Mouse (Mus musculus) neural tube, embryonic 13.5 days (tissue): ENCODE results near the gene S1pr1. TPM values are rescaled to one million over a fixed set of nuclear protein-coding genes. Genes with fewer than 3 reads are reported as not detected.

ENCODE experiments used
- ATAC-seq: fragments of 200-750 bp; cut with Nextera tagmentation; 2 replicates; pipeline ENCODE4 v1.8.0; 2017; ENCODE audit warnings: low read depth, mild to moderate bottlenecking, moderate TSS enrichment, moderate library complexity
- H3K27ac ChIP-seq: fragments of 300-500 bp; sonication (generic); replicated peaks from 2 replicates; pipeline ENCODE4 v1.5.1; 2015; ENCODE audit warnings: moderate library complexity, mild to moderate bottlenecking, inconsistent platforms
- H3K27me3 ChIP-seq: fragments of 300-500 bp; sonication (generic); 2 replicates; pipeline ENCODE4 v1.6.1; 2015; ENCODE audit warnings: mild to moderate bottlenecking, inconsistent platforms
- H3K36me3 ChIP-seq: fragments of 300-500 bp; sonication (generic); 2 replicates; pipeline ENCODE4 v1.6.1; 2015; ENCODE audit warnings: mild to moderate bottlenecking, inconsistent platforms
- H3K4me1 ChIP-seq: fragments of 300-500 bp; sonication (generic); replicated peaks from 2 replicates; pipeline ENCODE4 v1.6.1; 2015; ENCODE audit warnings: inconsistent platforms
- H3K4me2 ChIP-seq: fragments of 300-500 bp; sonication (generic); 2 replicates; pipeline ENCODE4 v1.6.1; 2015; ENCODE audit warnings: inconsistent platforms, mild to moderate bottlenecking, moderate library complexity
- H3K4me3 ChIP-seq: fragments of 300-500 bp; sonication (generic); 2 replicates; pipeline ENCODE4 v1.5.1; 2015; ENCODE audit warnings: mild to moderate bottlenecking, inconsistent platforms
- H3K9ac ChIP-seq: fragments of 300-500 bp; sonication (generic); 2 replicates; pipeline ENCODE4 v1.6.1; 2015; ENCODE audit warnings: moderate library complexity, mild to moderate bottlenecking, inconsistent platforms
- H3K9me3 ChIP-seq: fragments of 300-500 bp; sonication (generic); 2 replicates; pipeline ENCODE4 v1.6.1; 2016; ENCODE audit warnings: inconsistent platforms
- WGBS: fragments of 180-500 bp; shearing (Covaris S2); methylation state at CpG from one replicate; pipeline ENCODE4 v1.1.7; 2015; 5-methylcytosine and 5-hydroxymethylcytosine counted together
- polyA plus RNA-seq: library from polyadenylated mRNA; unstranded; fragments of >200 nt; fragmentation: Nextera tagmentation; extraction: Ambion mirVana; gene quantifications from 2 replicates; pipeline ENCODE4 v1.2.1, GENCODE M21; 2015

Gene S1pr1
- polyA plus RNA-seq: 25.4 and 26.0 TPM in 2 replicates

GRCm38 (mm10) chr3:115714671-115715651 is at the start of gene S1pr1:
TSS of gene S1pr1 (minus strand) at chr3:115715072.
- H3K4me2 ChIP-seq: peak within 1 kb of the TSS; percentile 88
- peaks cover 32% of the 10 kb centered on the region for H3K4me1 ChIP-seq
- H3K27ac ChIP-seq: peak within 1 kb of the TSS; percentile 72
- under 1% methylated on average over 51 of the region's 51 CpGs for WGBS
- ATAC-seq: peak; percentile 93
- H3K9me3 ChIP-seq: no peaks in the 10 kb centered on the region
- H3K9ac ChIP-seq: peak within 1 kb of the TSS; percentile 68
- peak within 1 kb of the TSS; percentile 52 for H3K4me3 ChIP-seq
- peaks cover 15% of the 10 kb centered on the region for H3K27me3 ChIP-seq
- no peaks in the 10 kb centered on the region for H3K36me3 ChIP-seq

- WGBS: 70% methylated on average over 6 of the region's 6 CpGs
- no peaks in the 10 kb centered on the region for H3K9me3 ChIP-seq
- H3K4me1 ChIP-seq: no peaks in the 10 kb centered on the region
- H3K9ac ChIP-seq: no peak overlapping the region
- ATAC-seq: no peak
- no peak overlapping the region for H3K4me3 ChIP-seq
- no peaks in the 10 kb centered on the region for H3K36me3 ChIP-seq
- no peak overlapping the region for H3K27ac ChIP-seq
- H3K4me2 ChIP-seq: no peak overlapping the region
- no peaks in the 10 kb centered on the region for H3K27me3 ChIP-seq
Observed at GRCm38 (mm10) chr3:115763292-115763691, 48.4 kb upstream of the S1pr1 start.

DNA sequence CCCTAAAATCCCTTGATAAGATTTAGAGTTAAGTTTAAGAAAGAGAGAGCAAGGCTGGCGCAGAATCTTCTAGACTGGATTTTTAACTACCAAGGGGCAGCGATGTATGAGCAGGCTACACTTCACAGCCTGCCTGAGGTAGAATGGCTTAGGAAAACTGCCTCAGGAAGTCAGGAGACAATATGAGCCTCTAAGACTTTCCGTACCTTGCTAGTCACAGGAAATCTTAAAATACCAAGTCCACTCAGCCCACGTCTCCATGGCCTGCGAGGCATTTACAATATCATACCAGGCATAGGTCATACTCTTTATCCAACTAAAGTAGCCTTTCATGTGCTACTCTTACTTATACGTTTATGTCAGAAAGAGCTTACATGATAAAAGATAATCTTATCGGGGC is 48.0 kb upstream of the S1pr1 start:
- Histone ChIP-seq H3K36me3 (no peaks in the 10 kb centered on the region), H3K9ac (no peak overlapping the region), H3K4me2 (no peak overlapping the region), H3K9me3 (no peaks in the 10 kb centered on the region), H3K27ac (no peak overlapping the region), H3K4me3 (no peak overlapping the region), H3K27me3 (no peaks in the 10 kb centered on the region), H3K4me1 (no peaks in the 10 kb centered on the region)
- 87% methylated on average over 7 of the region's 7 CpGs for WGBS
- ATAC-seq: no peak

DNA sequence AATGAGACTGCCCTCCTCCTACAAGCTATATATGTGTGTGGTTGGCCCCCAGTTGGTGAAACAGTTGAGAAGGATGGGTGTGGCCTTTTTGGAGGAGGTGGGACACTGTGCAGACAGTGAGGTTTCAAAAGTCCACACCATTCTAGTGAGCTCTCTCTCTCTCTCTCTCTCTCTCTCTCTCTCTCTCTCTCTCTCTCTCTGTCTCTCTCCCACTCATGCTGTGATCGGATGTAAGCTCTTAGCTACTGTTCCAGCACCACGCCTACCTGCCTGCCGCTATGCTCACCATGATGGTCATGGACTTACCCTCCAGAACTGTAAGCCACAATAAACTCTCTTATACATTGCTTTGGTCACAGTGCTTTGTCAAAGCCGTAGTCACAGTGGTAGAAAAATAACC is 44.8 kb upstream of the S1pr1 start:
- no peaks in the 10 kb centered on the region for H3K9me3 ChIP-seq
- H3K36me3 ChIP-seq: no peaks in the 10 kb centered on the region
- no peak overlapping the region for H3K27ac ChIP-seq
- no peak overlapping the region for H3K9ac ChIP-seq
- 95% methylated on average over 4 of the region's 4 CpGs for whole genome bisulfite sequencing
- no peaks in the 10 kb centered on the region for H3K4me1 ChIP-seq
- ATAC-seq: no peak
- no peak overlapping the region for H3K4me3 ChIP-seq
- no peak overlapping the region for H3K4me2 ChIP-seq
- no peaks in the 10 kb centered on the region for H3K27me3 ChIP-seq

GRCm38 (mm10) chr3:115758455-115758912 is 43.6 kb upstream of the S1pr1 start:
- H3K36me3 ChIP-seq: no peaks in the 10 kb centered on the region
- WGBS: 21% methylated on average over 9 of the region's 9 CpGs
- H3K27me3 ChIP-seq: no peaks in the 10 kb centered on the region

DNA sequence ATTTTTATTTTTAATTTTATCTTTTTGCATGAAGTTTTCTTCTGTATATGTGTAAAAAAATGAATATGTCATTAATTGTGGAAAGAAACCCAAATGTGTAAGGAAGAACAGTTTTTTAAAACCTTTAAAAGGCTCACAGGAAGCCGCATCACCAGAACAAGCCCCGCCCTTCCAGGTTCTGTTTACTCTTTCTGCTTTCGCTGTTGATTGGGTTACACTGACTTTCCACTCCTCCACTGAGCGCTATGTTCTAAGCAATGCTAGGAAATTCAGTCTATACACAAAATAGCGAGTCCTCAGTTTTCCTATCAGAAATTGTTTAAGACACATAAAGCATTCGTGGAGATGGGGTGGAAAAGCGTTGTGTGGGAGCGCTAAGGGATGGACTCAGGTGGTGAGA is 39.6 kb upstream of the S1pr1 start:
- Histone ChIP-seq H3K9me3 (no peaks in the 10 kb centered on the region), H3K27ac (no peak overlapping the region), H3K9ac (no peak overlapping the region), H3K36me3 (no peaks in the 10 kb centered on the region), H3K4me2 (no peak overlapping the region), H3K4me1 (no peaks in the 10 kb centered on the region), H3K4me3 (no peak overlapping the region), H3K27me3 (no peaks in the 10 kb centered on the region)
- no peak for ATAC-seq
- WGBS: 58% methylated on average over 8 of the region's 8 CpGs

More at GRCm38 (mm10) chr3:115758455-115758912, 43.6 kb upstream of the S1pr1 start:
- ATAC-seq: no peak
- Histone ChIP-seq H3K9ac (no peak overlapping the region), H3K4me1 (no peaks in the 10 kb centered on the region), H3K4me3 (no peak overlapping the region), H3K9me3 (no peaks in the 10 kb centered on the region), H3K4me2 (no peak overlapping the region), H3K27ac (no peak overlapping the region)

- no peak for ATAC-seq
- Histone ChIP-seq H3K4me1 (no peaks in the 10 kb centered on the region), H3K9me3 (no peaks in the 10 kb centered on the region), H3K4me3 (no peak overlapping the region), H3K4me2 (no peak overlapping the region), H3K9ac (no peak overlapping the region), H3K36me3 (no peaks in the 10 kb centered on the region), H3K27me3 (no peaks in the 10 kb centered on the region), H3K27ac (no peak overlapping the region)
- 89% methylated on average over 3 of the region's 3 CpGs for WGBS
Observed at GRCm38 (mm10) chr3:115750369-115750768, 35.5 kb upstream of the S1pr1 start.

- Histone ChIP-seq H3K36me3 (no peaks in the 10 kb centered on the region), H3K9me3 (no peaks in the 10 kb centered on the region), H3K9ac (no peak overlapping the region), H3K27ac (no peak overlapping the region), H3K27me3 (no peaks in the 10 kb centered on the region), H3K4me1 (no peaks in the 10 kb centered on the region), H3K4me3 (no peak overlapping the region), H3K4me2 (no peak overlapping the region)
- ATAC-seq: no peak
- 82% methylated on average over 5 of the region's 5 CpGs for WGBS
Observed at GRCm38 (mm10) chr3:115748289-115748989, 33.6 kb upstream of the S1pr1 start.

DNA sequence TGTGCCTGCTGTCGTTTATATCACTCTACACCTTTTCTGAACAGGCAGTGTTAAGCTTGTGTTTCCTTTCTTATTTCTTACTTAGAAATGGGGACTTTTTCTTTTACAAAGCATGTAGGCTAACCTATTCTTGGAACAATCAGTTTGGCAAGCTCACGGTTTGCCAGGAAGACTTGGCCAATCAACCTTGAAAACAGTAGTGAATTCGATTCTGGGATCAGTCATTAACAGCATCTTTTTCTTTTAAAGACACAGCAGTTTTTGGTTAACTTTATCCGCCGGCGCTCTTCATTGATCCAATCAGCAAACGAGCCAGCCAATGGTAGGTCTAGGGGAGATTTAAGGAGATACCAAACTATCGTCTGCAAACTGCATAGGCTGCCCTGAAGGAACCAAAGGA is 31.6 kb upstream of the S1pr1 start:
- 90% methylated on average over 8 of the region's 8 CpGs for WGBS
- Histone ChIP-seq H3K4me2 (no peak overlapping the region), H3K27ac (no peak overlapping the region), H3K36me3 (no peaks in the 10 kb centered on the region), H3K9me3 (no peaks in the 10 kb centered on the region), H3K4me1 (no peaks in the 10 kb centered on the region), H3K9ac (no peak overlapping the region), H3K4me3 (no peak overlapping the region), H3K27me3 (no peaks in the 10 kb centered on the region)
- ATAC-seq: no peak

GRCm38 (mm10) chr3:115745088-115745487 is 30.2 kb upstream of the S1pr1 start:
- Histone ChIP-seq H3K27me3 (no peaks in the 10 kb centered on the region), H3K4me3 (no peak overlapping the region), H3K4me2 (no peak overlapping the region), H3K9ac (no peak overlapping the region), H3K4me1 (no peaks in the 10 kb centered on the region), H3K9me3 (no peaks in the 10 kb centered on the region), H3K27ac (no peak overlapping the region), H3K36me3 (no peaks in the 10 kb centered on the region)
- no peak for ATAC-seq
- WGBS: 94% methylated on average over 11 of the region's 11 CpGs

- Histone ChIP-seq H3K4me2 (no peak overlapping the region), H3K9ac (no peak overlapping the region), H3K4me3 (no peak overlapping the region), H3K27ac (no peak overlapping the region), H3K36me3 (no peaks in the 10 kb centered on the region), H3K27me3 (no peaks in the 10 kb centered on the region), H3K4me1 (peaks cover 6% of the 10 kb centered on the region), H3K9me3 (no peaks in the 10 kb centered on the region)
- 25% methylated on average over 2 of the region's 2 CpGs for WGBS
- ATAC-seq: no peak
Observed at GRCm38 (mm10) chr3:115738524-115738923, 23.7 kb upstream of the S1pr1 start.

DNA sequence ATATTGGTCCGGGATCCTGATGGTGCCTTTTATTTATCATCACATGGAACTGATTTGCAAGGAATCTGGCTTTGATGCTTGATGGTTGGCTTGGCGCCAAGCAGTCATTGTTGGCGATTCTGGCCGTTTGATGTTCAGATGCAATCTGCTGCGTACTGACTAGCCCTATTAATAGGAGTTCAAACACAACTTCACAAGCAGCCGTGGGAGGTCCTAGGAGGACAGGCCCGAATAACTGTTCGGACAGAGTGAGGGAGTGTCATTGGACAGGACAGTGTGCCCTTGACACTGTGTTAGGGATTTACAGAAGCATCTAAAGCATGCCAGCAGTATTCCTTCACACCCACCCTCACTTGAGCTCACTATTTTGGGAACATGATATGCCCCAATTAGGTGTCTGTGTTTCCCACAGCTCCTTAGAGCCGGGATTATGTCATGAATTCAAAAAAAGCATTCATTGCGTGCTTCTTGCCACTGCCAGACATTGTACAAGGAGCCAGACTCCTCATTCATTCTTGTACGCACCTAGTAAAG is 23.0 kb upstream of the S1pr1 start:
- Histone ChIP-seq H3K27me3 (no peaks in the 10 kb centered on the region), H3K27ac (no peak overlapping the region), H3K4me1 (peaks cover 6% of the 10 kb centered on the region), H3K9me3 (no peaks in the 10 kb centered on the region), H3K4me3 (no peak overlapping the region), H3K9ac (no peak overlapping the region), H3K4me2 (no peak overlapping the region), H3K36me3 (no peaks in the 10 kb centered on the region)
- 47% methylated on average over 11 of the region's 11 CpGs for WGBS
- ATAC-seq: no peak
